In genomic region chr2:76129058-76129437, GRCm38 (mm10) we compare ENCODE assay signal across 11 mouse cellular contexts.
DNase-seq lines count a peak whose midpoint lies in the region; ATAC-seq and TF ChIP-seq lines count a peak whose summit lies in the region.
"Had no signal": no experiment of that assay in that cellular context is flagged by ENCODE, and none has a peak within 500 bp of the region (broad histone marks: within the 10 kb centered on the region; RNA-seq: fewer than 3 reads in every experiment).

No protein-coding gene starts in this region.

- ATAC-seq in heart, postnatal 0 days (ENCODE audit: insufficient read depth, low read depth), result no peak
- no peak for ATAC-seq in megakaryocyte-erythroid progenitor cell, adult 5-6 weeks (replicated peaks; ENCODE audit: low FRiP score, low TSS enrichment, poor library complexity, severe bottlenecking)
- ATAC-seq in hindbrain, postnatal 0 days, result no peak

- H3K36me3 ChIP-seq in heart, postnatal 0 days (replicated peaks; ENCODE audit: control insufficient read depth, insufficient read depth, low read length), result no peaks in the 10 kb centered on the region
- no peaks in the 10 kb centered on the region for H3K36me3 ChIP-seq in hindbrain, postnatal 0 days (ENCODE audit: insufficient read depth, low read length)
- H3K36me3 ChIP-seq: embryonic facial prominence, embryonic 12.5 days; hindbrain, embryonic 12.5 days had no signal

- no peaks in the 10 kb centered on the region for H3K4me1 ChIP-seq in heart, postnatal 0 days (ENCODE audit: control insufficient read depth, insufficient read depth)
- H3K4me1 ChIP-seq in hindbrain, postnatal 0 days (ENCODE audit: insufficient read depth, low read length), result no peaks in the 10 kb centered on the region
- H3K4me1 ChIP-seq: embryonic facial prominence, embryonic 12.5 days had no signal

- DNase-seq in heart, postnatal 0 days (ENCODE audit: low spot score), result no peak
- DNase-seq in heart, postnatal 25 days (ENCODE audit: low spot score), result no peak
- peak; percentile 16 for DNase-seq in urinary bladder, postnatal 14 days (ENCODE audit: low spot score)
- no peak for DNase-seq in urinary bladder, postnatal 10 days (ENCODE audit: low spot score)
- peak; percentile 12 for DNase-seq in lung, postnatal 36 days
- DNase-seq in left cerebral cortex, adult 2 months (ENCODE audit: extremely low spot score in 1 of 2, low spot score in 2 of 2), result no peak
- no peak for DNase-seq in hindbrain, postnatal 0 days (ENCODE audit: low spot score)
- DNase-seq: layer of hippocampus, adult 9-11 months had no signal

- no peak for TF ChIP-seq EP300 in heart, postnatal 0 days (IDR thresholded peaks at IDR 0.05; ENCODE audit: low read depth)

- no peaks in the 10 kb centered on the region for H3K27me3 ChIP-seq in heart, postnatal 0 days (ENCODE audit: control insufficient read depth, insufficient read depth, low read length)
- no peaks in the 10 kb centered on the region for H3K27me3 ChIP-seq in hindbrain, postnatal 0 days (ENCODE audit: insufficient read depth, low read length)
- H3K27me3 ChIP-seq: embryonic facial prominence, embryonic 12.5 days; hindbrain, embryonic 12.5 days had no signal

- no peak overlapping the region for H3K27ac ChIP-seq in heart, postnatal 0 days (ENCODE audit: low read depth)
- H3K27ac ChIP-seq in left cerebral cortex, adult 2 months, result no peak overlapping the region
- H3K27ac ChIP-seq in hindbrain, postnatal 0 days, result no peak overlapping the region
- H3K27ac ChIP-seq: embryonic facial prominence, embryonic 12.5 days; hindbrain, embryonic 12.5 days had no signal

- intact Hi-C loops in heart, postnatal 25 days (cut with DNase I), result loop anchor here (10.0 kb wide), 1 partner anchor 236 kb away; the partner anchor contains the start of genes Cyct and Rbm45
- intact Hi-C loops in left cerebral cortex, adult 2 months (cut with DNase I), result loop anchor here (5.0 to 10.0 kb wide), 3 partner anchors 126 to 238 kb away; partner anchors contain the start of genes Pde11a and Rbm45

- WGBS in heart, postnatal 0 days, result 43% methylated on average over 8 of the region's 8 CpGs
- WGBS in hindbrain, postnatal 0 days, result 58% methylated on average over 8 of the region's 8 CpGs

- no peak overlapping the region for H3K4me3 ChIP-seq in heart, postnatal 0 days (ENCODE audit: low read depth, low read length)
- no peak overlapping the region for H3K4me3 ChIP-seq in left cerebral cortex, adult 2 months
- no peak overlapping the region for H3K4me3 ChIP-seq in hindbrain, postnatal 0 days (ENCODE audit: low read length)
- H3K4me3 ChIP-seq: embryonic facial prominence, embryonic 12.5 days; hindbrain, embryonic 12.5 days had no signal

- no peaks in the 10 kb centered on the region for H3K9me3 ChIP-seq in heart, postnatal 0 days (replicated peaks; ENCODE audit: control insufficient read depth, low read length)
- H3K9me3 ChIP-seq in hindbrain, postnatal 0 days (ENCODE audit: low read length), result no peaks in the 10 kb centered on the region
- H3K9me3 ChIP-seq: embryonic facial prominence, embryonic 12.5 days had no signal

- no peak for TF ChIP-seq CTCF in heart, postnatal 0 days (IDR thresholded peaks at IDR 0.05; ENCODE audit: low read depth)
- no peak for TF ChIP-seq CTCF in left cerebral cortex, adult 2 months (IDR thresholded peaks at IDR 0.05)
- no peak for TF ChIP-seq CTCF in hindbrain, postnatal 0 days (IDR thresholded peaks at IDR 0.05; ENCODE audit: low read depth)

- no peak overlapping the region for H3K9ac ChIP-seq in heart, postnatal 0 days (replicated peaks; ENCODE audit: low read depth, low read length)
- H3K9ac ChIP-seq in hindbrain, postnatal 0 days (replicated peaks; ENCODE audit: low read length), result no peak overlapping the region
- H3K9ac ChIP-seq: embryonic facial prominence, embryonic 12.5 days; hindbrain, embryonic 12.5 days had no signal

- peak overlapping the region; percentile 27; the same call in 1 of the 2 replicates for H3K4me2 ChIP-seq in heart, postnatal 0 days (ENCODE audit: low read depth, low read length)
- H3K4me2 ChIP-seq in hindbrain, postnatal 0 days (ENCODE audit: low read depth, low read length), result no peak overlapping the region; the same call in 1 of the 2 replicates
- H3K4me2 ChIP-seq: embryonic facial prominence, embryonic 12.5 days; hindbrain, embryonic 12.5 days had no signal

Comparison
In these comparisons a context has a peak if more than half of its experiments do, and no peak if none do; other contexts are left out.
1. DNase-seq: peak in urinary bladder, postnatal 14 days (single experiment) and lung, postnatal 36 days (single experiment); none in heart, postnatal 0 days (single experiment), heart, postnatal 25 days (single experiment), urinary bladder, postnatal 10 days (single experiment), left cerebral cortex, adult 2 months (0 of 2) and hindbrain, postnatal 0 days (single experiment).